Mouse (Mus musculus) midbrain, embryonic 13.5 days (tissue): Measurements from ENCODE around the gene Ripk1. TPM values are rescaled to one million over a fixed set of nuclear protein-coding genes. Genes with fewer than 3 reads are reported as not detected.

Experiments
- ATAC-seq: fragments of 200-750 bp; cut with Nextera tagmentation; 2 replicates; pipeline ENCODE4 v1.8.0; 2017; ENCODE audit warnings: mild to moderate bottlenecking, moderate TSS enrichment, moderate library complexity
- H3K27ac ChIP-seq: fragments of 300-500 bp; sonication (generic); 2 replicates; pipeline ENCODE4 v1.5.1; 2015; ENCODE audit warnings: inconsistent platforms, mild to moderate bottlenecking, moderate library complexity
- H3K27me3 ChIP-seq: fragments of 300-500 bp; sonication (generic); 2 replicates; pipeline ENCODE4 v1.6.1; 2015; ENCODE audit warnings: mild to moderate bottlenecking, inconsistent platforms
- H3K36me3 ChIP-seq: fragments of 300-500 bp; sonication (generic); 2 replicates; pipeline ENCODE4 v1.6.1; 2015; ENCODE audit warnings: mild to moderate bottlenecking, inconsistent platforms
- H3K4me1 ChIP-seq: fragments of 300-500 bp; sonication (generic); replicated peaks from 2 replicates; pipeline ENCODE4 v1.6.1; 2015; ENCODE audit warnings: inconsistent platforms
- H3K4me2 ChIP-seq: fragments of 300-500 bp; sonication (generic); replicated peaks from 2 replicates; pipeline ENCODE4 v1.6.1; 2015; ENCODE audit warnings: moderate library complexity, mild to moderate bottlenecking, inconsistent platforms
- H3K4me3 ChIP-seq: fragments of 300-500 bp; sonication (generic); replicated peaks from 2 replicates; pipeline ENCODE4 v1.5.1; 2015; ENCODE audit warnings: mild to moderate bottlenecking, inconsistent platforms
- H3K9ac ChIP-seq: fragments of 300-500 bp; sonication (generic); replicated peaks from 2 replicates; pipeline ENCODE4 v1.6.1; 2015; ENCODE audit warnings: mild to moderate bottlenecking, inconsistent platforms
- H3K9me3 ChIP-seq: fragments of 300-500 bp; sonication (generic); 2 replicates; pipeline ENCODE4 v1.6.1; 2016; ENCODE audit warnings: mild to moderate bottlenecking, inconsistent platforms
- WGBS: fragments of 180-500 bp; shearing (Covaris S2); methylation state at CpG from one replicate; pipeline ENCODE4 v1.1.7; 2015; 5-methylcytosine and 5-hydroxymethylcytosine counted together
- polyA plus RNA-seq: library from polyadenylated mRNA; unstranded; fragments of >200 nt; fragmentation: Nextera tagmentation; extraction: Ambion mirVana; gene quantifications from 2 replicates; pipeline ENCODE4 v1.2.1, GENCODE M21; 2015

Gene Ripk1
- polyA plus RNA-seq, 1 experiment from 2014 or later = 6.4 TPM

GRCm38 (mm10) chr13:34084026-34084750 is 82.0 kb downstream of the Ripk1 start:
- Histone ChIP-seq H3K4me1 (peaks cover 26% of the 10 kb centered on the region), H3K36me3 (no peaks in the 10 kb centered on the region), H3K27me3 (no peaks in the 10 kb centered on the region), H3K9me3 (no peaks in the 10 kb centered on the region), H3K9ac (no peak overlapping the region), H3K27ac (no peak overlapping the region), H3K4me2 (no peak overlapping the region), H3K4me3 (no peak overlapping the region)
- 77% methylated on average over 9 of the region's 9 CpGs for WGBS
- ATAC-seq = no peak

Other genes with a start within 250 kb of the Ripk1 start
- gene Serpinb6e, start 159.0 kb upstream of the Ripk1 start, polyA plus RNA-seq = not detected in 2 replicates
- gene Serpinb6c, start 96.7 kb upstream of the Ripk1 start, polyA plus RNA-seq = not detected in 2 replicates
- 8.4 and 9.7 TPM in 2 replicates for gene Nqo2, start 37.7 kb upstream of the Ripk1 start, polyA plus RNA-seq
- gene Serpinb6a, start 431 bp downstream of the Ripk1 start, polyA plus RNA-seq = 29.5 and 31.1 TPM in 2 replicates
- gene Bphl, start 35.2 kb downstream of the Ripk1 start, polyA plus RNA-seq = 31.6 and 36.8 TPM in 2 replicates
- 1,655 and 1,711 TPM in 2 replicates for gene Tubb2a, start 75.6 kb downstream of the Ripk1 start, polyA plus RNA-seq
- gene Tubb2b, start 128.1 kb downstream of the Ripk1 start, polyA plus RNA-seq = 833 and 846 TPM in 2 replicates
- 92.5 and 94.6 TPM in 2 replicates for gene Psmg4, start 160.6 kb downstream of the Ripk1 start, polyA plus RNA-seq